Mouse (Mus musculus) kidney, embryonic 14.5 days (tissue): ENCODE data around the gene Psmd2. TPM values are rescaled to one million over a fixed set of nuclear protein-coding genes. Genes with fewer than 3 reads are reported as not detected.

Experiments
- ATAC-seq: fragments of 200-750 bp; cut with Nextera tagmentation; 2 replicates; pipeline ENCODE4 v1.8.0; 2017; ENCODE audit warnings: moderate number of reproducible peaks, mild to moderate bottlenecking, moderate TSS enrichment, moderate library complexity; ENCODE audit not compliant: low FRiP score, low TSS enrichment
- H3K27ac ChIP-seq: fragments of 300-500 bp; sonication (generic); 2 replicates; pipeline ENCODE4 v1.5.1; 2014; ENCODE audit warnings: low read depth, mild to moderate bottlenecking, low read length, moderate library complexity, mixed read lengths
- H3K27me3 ChIP-seq: fragments of 300-500 bp; sonication (generic); 2 replicates; pipeline ENCODE4 v1.6.1; 2014; ENCODE audit warnings: mild to moderate bottlenecking, low read length; ENCODE audit not compliant: control insufficient read depth, insufficient read depth
- H3K36me3 ChIP-seq: fragments of 300-500 bp; sonication (generic); 2 replicates; pipeline ENCODE4 v1.6.1; 2014; ENCODE audit warnings: low read length, mixed read lengths; ENCODE audit not compliant: control insufficient read depth, insufficient read depth
- H3K4me1 ChIP-seq: fragments of 300-500 bp; sonication (generic); 2 replicates; pipeline ENCODE4 v1.6.1; 2014; ENCODE audit warnings: low read length, mixed read lengths; ENCODE audit not compliant: control insufficient read depth, insufficient read depth
- H3K4me2 ChIP-seq: fragments of 300-500 bp; sonication (generic); replicated peaks from 2 replicates; pipeline ENCODE4 v1.6.1; 2014; ENCODE audit warnings: low read depth, mild to moderate bottlenecking, low read length
- H3K4me3 ChIP-seq: fragments of 300-500 bp; sonication (generic); 2 replicates; pipeline ENCODE4 v1.5.1; 2014; ENCODE audit warnings: mild to moderate bottlenecking, low read length
- H3K9ac ChIP-seq: fragments of 300-500 bp; sonication (generic); 2 replicates; pipeline ENCODE4 v1.6.1; 2014; ENCODE audit warnings: low read depth, mild to moderate bottlenecking, low read length, moderate library complexity
- H3K9me3 ChIP-seq: fragments of 300-500 bp; sonication (generic); 2 replicates; pipeline ENCODE4 v1.6.1; 2016; ENCODE audit warnings: low read length; ENCODE audit not compliant: control insufficient read depth
- WGBS: fragments of 180-500 bp; shearing (Covaris S2); extraction: QIAGEN DNeasy Blood & Tissue Kit; methylation state at CpG from one replicate; pipeline ENCODE4 v1.1.7; 2014; 5-methylcytosine and 5-hydroxymethylcytosine counted together
- microRNA counts: library from miRNA; unstranded; fragments of <30 nt; microRNA quantifications from one replicate; lab custom pipeline; 2017
- microRNA-seq: library from miRNA; unstranded; fragments of <30 nt; microRNA quantifications from one replicate; pipeline ENCODE4, GENCODE M21; 2016
- polyA plus RNA-seq: library from polyadenylated mRNA; unstranded; fragments of >200 nt; fragmentation: Nextera tagmentation; extraction: Ambion mirVana; gene quantifications from 2 replicates; pipeline ENCODE4 v1.2.1, GENCODE M21; 2014

The Psmd2 gene
- polyA plus RNA-seq, 1 experiment from 2014 or later = 355 TPM

DNA sequence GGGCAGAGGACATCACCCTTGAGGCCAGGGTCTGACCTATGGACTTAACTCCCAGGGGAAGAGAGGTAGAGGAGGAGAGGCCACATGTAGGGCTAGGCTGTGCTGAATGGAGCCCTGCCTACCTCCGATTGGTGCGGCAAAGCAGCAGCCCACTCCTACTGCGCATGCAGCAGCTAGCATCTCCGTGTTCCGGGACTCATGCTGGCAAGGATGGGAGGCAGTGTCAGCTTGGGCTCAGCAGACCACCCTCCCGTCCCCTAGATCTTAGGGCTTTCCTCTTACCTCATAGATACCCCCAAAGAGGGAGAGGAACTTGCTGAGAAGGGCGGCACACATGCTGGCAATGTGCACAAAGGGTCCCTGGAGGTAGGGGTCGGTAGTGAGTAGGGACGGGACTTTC lies 60.7 kb downstream of the Psmd2 start:
- H3K4me2 ChIP-seq = no peak overlapping the region
- no peak for ATAC-seq
- WGBS = 81% methylated on average over 9 of the region's 9 CpGs
- H3K4me3 ChIP-seq = no peak overlapping the region
- H3K27ac ChIP-seq = no peak overlapping the region
- no peaks in the 10 kb centered on the region for H3K9me3 ChIP-seq
- peaks cover 10% of the 10 kb centered on the region; the same call in 1 of the 2 replicates for H3K4me1 ChIP-seq
- no peak overlapping the region for H3K9ac ChIP-seq
- H3K36me3 ChIP-seq = peaks cover 23% of the 10 kb centered on the region
- H3K27me3 ChIP-seq = no peaks in the 10 kb centered on the region

DNA sequence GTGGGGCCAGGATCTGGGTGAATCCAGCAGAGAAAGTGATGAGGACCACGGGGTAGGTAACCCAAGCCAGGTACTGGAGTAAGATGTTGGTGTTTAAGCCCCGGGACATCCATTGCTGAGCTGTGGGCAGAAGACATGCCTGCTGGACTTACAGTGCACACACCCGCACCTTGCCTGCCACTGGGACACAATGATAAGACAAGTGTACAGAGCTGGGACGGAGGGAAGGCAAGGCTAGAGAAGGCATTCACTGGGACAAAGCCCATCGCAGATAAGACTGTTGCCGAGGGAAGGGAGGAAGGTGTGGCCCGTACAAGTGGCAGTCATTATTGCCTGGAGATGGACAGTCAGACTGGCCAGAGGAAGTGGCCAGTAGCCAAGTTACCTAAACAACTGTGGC lies 61.4 kb downstream of the Psmd2 start:
- no peak overlapping the region for H3K4me3 ChIP-seq
- H3K27ac ChIP-seq = no peak overlapping the region
- no peaks in the 10 kb centered on the region for H3K9me3 ChIP-seq
- no peak for ATAC-seq
- no peak overlapping the region for H3K4me2 ChIP-seq
- H3K27me3 ChIP-seq = no peaks in the 10 kb centered on the region
- 91% methylated on average over 7 of the region's 7 CpGs for WGBS
- H3K9ac ChIP-seq = no peak overlapping the region
- peaks cover 10% of the 10 kb centered on the region; the same call in 1 of the 2 replicates for H3K4me1 ChIP-seq
- peaks cover 20% of the 10 kb centered on the region for H3K36me3 ChIP-seq

MicroRNAs within 50 kb of the gene (microRNA counts, 519-probe panel; counts per million panel counts)
- microRNA mmu-miR-1224 (lab: Ali Mortazavi, UCI) = 6,579 counts per million, percentile 71 among the panel's probes with 10 or more counts

Small RNAs within 50 kb of the gene (microRNA-seq; reads per million reads assigned to microRNA genes)
- gene Mir1224 = 1.7 reads per million

Other genes starting within 250 kb of the Psmd2 start
- 37.3 and 64.0 TPM in 2 replicates for gene Abcc5, start 225.3 kb upstream of the Psmd2 start, polyA plus RNA-seq
- gene Eif2b5, start 152.8 kb upstream of the Psmd2 start, polyA plus RNA-seq = 68.6 and 115 TPM in 2 replicates
- 29.1 and 30.5 TPM in 2 replicates for gene Dvl3, start 134.7 kb upstream of the Psmd2 start, polyA plus RNA-seq
- gene Ap2m1, start 116.2 kb upstream of the Psmd2 start, polyA plus RNA-seq = 607 TPM in 2 replicates
- 42.6 and 44.5 TPM in 2 replicates for gene Abcf3, start 103.1 kb upstream of the Psmd2 start, polyA plus RNA-seq
- gene Vwa5b2, start 62.2 kb upstream of the Psmd2 start, polyA plus RNA-seq = 0.79 and 1.3 TPM in 2 replicates
- gene Eef1akmt4, start 40.1 kb upstream of the Psmd2 start, polyA plus RNA-seq = 42.2 and 42.4 TPM in 2 replicates
- not detected in 2 replicates for gene Gm49333, start 40.0 kb upstream of the Psmd2 start, polyA plus RNA-seq
- 44.3 and 55.7 TPM in 2 replicates for gene Alg3, start 39.9 kb upstream of the Psmd2 start, polyA plus RNA-seq
- gene Camk2n2, start 30.4 kb upstream of the Psmd2 start, polyA plus RNA-seq = 1.7 and 1.9 TPM in 2 replicates
- gene Ece2, start 21.8 kb upstream of the Psmd2 start, polyA plus RNA-seq = 2.6 and 3.1 TPM in 2 replicates
- gene Eif4g1, start 16.7 kb downstream of the Psmd2 start, polyA plus RNA-seq = 131 and 213 TPM in 2 replicates
- 3.8 and 5.5 TPM in 2 replicates for gene Fam131a, start 41.6 kb downstream of the Psmd2 start, polyA plus RNA-seq
- gene Polr2h, start 66.0 kb downstream of the Psmd2 start, polyA plus RNA-seq = 147 and 172 TPM in 2 replicates
- gene Clcn2, start 66.1 kb downstream of the Psmd2 start, polyA plus RNA-seq = 15.5 and 17.3 TPM in 2 replicates
- gene Chrd, start 81.5 kb downstream of the Psmd2 start, polyA plus RNA-seq = 3.9 and 4.6 TPM in 2 replicates
- gene Thpo, start 82.9 kb downstream of the Psmd2 start, polyA plus RNA-seq = 0.89 and 1.2 TPM in 2 replicates